Mouse (Mus musculus) bone marrow, adult 2 months (tissue): ENCODE results near the gene Vstm5.

Experiments
- CTCF ChIP-seq: fragments of 200-500 bp; IDR thresholded peaks from 2 replicates; pipeline ENCODE4 v1.5.1; 2011; ENCODE audit warnings: low read length, control low read depth; ENCODE audit not compliant: control insufficient read depth, insufficient read depth
- POLR2A ChIP-seq: fragments of 200-500 bp; IDR thresholded peaks from 2 replicates; pipeline ENCODE4 v1.6.1; 2011; ENCODE audit warnings: low read depth, mild to moderate bottlenecking, control low read depth, low read length, borderline replicate concordance; ENCODE audit not compliant: control insufficient read depth

- TF ChIP-seq POLR2A (no peak), CTCF (no peak)
Observed at GRCm38 (mm10) chr9:15250376-15250775, 11.5 kb downstream of the Vstm5 start.
